Mouse (Mus musculus) liver, embryonic 11.5 days (tissue): ENCODE results near the gene Hcn2. TPM values are rescaled to one million over a fixed set of nuclear protein-coding genes. Genes with fewer than 3 reads are reported as not detected.

Source experiments
- ATAC-seq: fragments of 200-750 bp; cut with Nextera tagmentation; replicated peaks from 2 replicates; pipeline ENCODE4 v1.8.0; 2017; ENCODE audit warnings: moderate number of reproducible peaks, mild to moderate bottlenecking, moderate TSS enrichment, moderate library complexity; ENCODE audit not compliant: low FRiP score
- DNase-seq: peaks from one replicate; pipeline ENCODE4 v3.0.0-alpha.2; 2017; ENCODE audit warnings: low spot score
- H3K27ac ChIP-seq: fragments of 300-500 bp; sonication (generic); 2 replicates; pipeline ENCODE4 v1.5.1; 2014; ENCODE audit warnings: mild to moderate bottlenecking, low read depth, low read length, control low read depth
- H3K27me3 ChIP-seq: fragments of 300-500 bp; sonication (generic); replicated peaks from 2 replicates; pipeline ENCODE4 v1.6.1; 2014; ENCODE audit warnings: low read length, mixed read lengths; ENCODE audit not compliant: control insufficient read depth, insufficient read depth
- H3K36me3 ChIP-seq: fragments of 300-500 bp; sonication (generic); 2 replicates; pipeline ENCODE4 v1.6.1; 2014; ENCODE audit warnings: mild to moderate bottlenecking, low read length, moderate library complexity, mixed read lengths; ENCODE audit not compliant: control insufficient read depth, insufficient read depth
- H3K4me1 ChIP-seq: fragments of 300-500 bp; sonication (generic); replicated peaks from 2 replicates; pipeline ENCODE4 v1.6.1; 2014; ENCODE audit warnings: low read length, mixed read lengths; ENCODE audit not compliant: control insufficient read depth, insufficient read depth
- H3K4me2 ChIP-seq: fragments of 300-500 bp; sonication (generic); 2 replicates; pipeline ENCODE4 v1.6.1; 2014; ENCODE audit warnings: mild to moderate bottlenecking, control low read depth, moderate library complexity
- H3K4me3 ChIP-seq: fragments of 300-500 bp; sonication (generic); 2 replicates; pipeline ENCODE4 v1.5.1; 2014; ENCODE audit warnings: low read depth, low read length, control low read depth
- H3K9ac ChIP-seq: fragments of 300-500 bp; sonication (generic); 2 replicates; pipeline ENCODE4 v1.6.1; 2014; ENCODE audit warnings: low read depth, low read length, control low read depth
- H3K9me3 ChIP-seq: fragments of 300-500 bp; sonication (generic); 2 replicates; pipeline ENCODE4 v1.6.1; 2016; ENCODE audit warnings: low read length, inconsistent platforms, mixed read lengths; ENCODE audit not compliant: control insufficient read depth
- WGBS: fragments of 180-500 bp; shearing (Covaris S2); extraction: QIAGEN DNeasy Blood & Tissue Kit; methylation state at CpG from one replicate; pipeline ENCODE4 v1.1.7; 2014; 5-methylcytosine and 5-hydroxymethylcytosine counted together
- polyA plus RNA-seq: library from polyadenylated mRNA; unstranded; fragments of >200 nt; fragmentation: Nextera tagmentation; extraction: Ambion mirVana; gene quantifications from 2 replicates; pipeline ENCODE4 v1.2.1, GENCODE M21; 2014

The Hcn2 gene
- polyA plus RNA-seq, 1 experiment from 2014 or later: not detected

DNA sequence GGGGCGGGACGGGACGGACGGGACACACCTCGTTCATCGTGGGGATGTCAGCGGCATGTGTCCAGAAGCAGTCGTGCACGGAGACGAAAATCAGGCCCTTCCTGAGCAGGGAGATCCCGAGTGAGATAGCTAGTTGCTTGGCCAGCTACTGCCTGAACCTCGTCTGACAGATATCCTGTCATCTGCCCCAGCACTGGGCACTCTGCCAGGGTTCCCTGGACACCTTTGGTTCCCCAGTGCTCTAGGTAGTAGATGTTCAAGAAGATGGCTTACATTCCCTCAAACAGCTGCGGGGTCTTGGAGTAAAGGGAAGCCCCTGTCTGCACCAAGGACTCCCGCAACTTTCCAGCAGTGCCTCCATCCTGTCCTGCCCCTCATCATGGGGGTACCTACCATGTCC lies 20.3 kb downstream of the Hcn2 start:
- DNase-seq (no peak), ATAC-seq (no peak)
- Histone ChIP-seq H3K9me3 (peaks cover 11% of the 10 kb centered on the region; the same call in 1 of the 2 replicates), H3K27ac (no peak overlapping the region), H3K27me3 (0 out of 2 replicates have a peak, but pooled peaks cover 4% of the 10 kb centered on the region), H3K4me1 (no peaks in the 10 kb centered on the region), H3K9ac (no peak overlapping the region), H3K4me2 (no peak overlapping the region), H3K36me3 (peaks cover 75% of the 10 kb centered on the region), H3K4me3 (no peak overlapping the region)
- WGBS: 82% methylated on average over 14 of the region's 14 CpGs

DNA sequence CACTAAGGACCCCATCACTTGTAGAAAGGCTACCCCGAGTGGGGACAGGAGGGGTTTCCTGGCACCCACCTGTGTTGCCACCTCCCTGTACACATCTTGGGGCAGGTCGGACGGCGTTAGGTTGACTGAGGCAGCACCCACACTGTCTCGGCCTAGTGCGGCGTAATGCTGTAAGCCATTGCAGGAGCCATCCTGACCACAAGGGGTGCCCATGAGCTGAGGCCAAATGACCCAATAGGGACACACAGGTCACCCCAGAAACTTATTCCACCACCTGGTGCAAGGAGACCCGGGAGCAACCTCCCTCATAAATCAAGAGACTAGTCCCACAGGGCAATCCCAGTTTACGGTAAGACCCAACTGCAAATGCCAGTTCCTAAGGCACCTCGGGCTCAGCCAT lies 21.8 kb downstream of the Hcn2 start:
- 93% methylated on average over 10 of the region's 10 CpGs for WGBS
- H3K4me2 ChIP-seq: no peak overlapping the region
- H3K4me3 ChIP-seq: no peak overlapping the region
- no peaks in the 10 kb centered on the region for H3K4me1 ChIP-seq
- DNase-seq (no peak), ATAC-seq (no peak)
- no peak overlapping the region for H3K27ac ChIP-seq
- 0 out of 2 replicates have a peak, but pooled peaks cover 4% of the 10 kb centered on the region for H3K27me3 ChIP-seq
- no peak overlapping the region for H3K9ac ChIP-seq
- peaks cover 11% of the 10 kb centered on the region; the same call in 1 of the 2 replicates for H3K9me3 ChIP-seq
- H3K36me3 ChIP-seq: peaks cover 83% of the 10 kb centered on the region

DNA sequence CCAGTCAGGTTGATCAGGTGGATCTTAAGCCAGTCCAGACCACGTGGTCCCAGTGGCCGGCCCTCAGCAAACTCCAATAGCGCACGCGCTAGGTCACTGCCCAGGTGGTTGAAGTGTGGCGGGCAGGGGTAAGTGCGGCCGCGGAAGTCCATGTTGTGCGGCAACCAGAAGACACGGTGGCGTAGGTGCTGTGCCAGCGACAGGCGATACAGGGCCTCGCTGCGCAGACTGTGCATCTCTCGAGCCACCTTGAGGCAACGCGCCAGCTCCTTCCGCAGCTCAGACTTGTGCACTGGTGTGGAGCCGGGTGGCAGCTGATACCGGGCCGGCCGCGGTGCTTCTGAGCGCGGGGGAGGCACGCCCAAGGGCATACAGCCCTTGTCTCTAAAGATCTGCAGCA lies 22.8 kb downstream of the Hcn2 start:
- Histone ChIP-seq H3K4me3 (no peak overlapping the region), H3K36me3 (peaks cover 87% of the 10 kb centered on the region), H3K4me1 (no peaks in the 10 kb centered on the region), H3K4me2 (no peak overlapping the region), H3K27me3 (0 out of 2 replicates have a peak, but pooled peaks cover 4% of the 10 kb centered on the region), H3K27ac (no peak overlapping the region), H3K9me3 (peaks cover 11% of the 10 kb centered on the region; the same call in 1 of the 2 replicates), H3K9ac (no peak overlapping the region)
- DNase-seq (no peak), ATAC-seq (no peak)
- 95% methylated on average over 28 of the region's 28 CpGs for WGBS

DNA sequence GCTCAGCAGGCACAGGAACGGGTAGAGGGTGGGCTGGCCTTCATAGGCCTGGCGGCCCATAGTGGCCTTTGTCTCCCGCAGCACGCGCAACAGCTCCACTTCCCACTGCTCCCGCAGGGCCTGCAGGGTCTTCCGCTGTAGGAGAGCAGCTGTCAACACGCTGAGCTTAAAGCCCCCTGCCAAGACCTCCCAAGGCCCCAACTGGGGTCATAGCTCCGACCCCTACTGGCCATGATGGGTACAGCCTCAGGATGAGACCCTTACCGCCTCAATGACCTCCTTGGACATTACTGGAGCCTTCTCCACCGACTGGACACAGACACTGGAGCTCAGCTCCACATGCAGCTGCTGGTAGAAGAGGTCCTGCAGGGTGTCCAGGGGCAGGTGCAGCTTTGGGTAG lies 24.4 kb downstream of the Hcn2 start:
- 81% methylated on average over 11 of the region's 11 CpGs for WGBS
- no peak overlapping the region for H3K4me2 ChIP-seq
- H3K36me3 ChIP-seq: peaks cover 75% of the 10 kb centered on the region
- no peak overlapping the region for H3K27ac ChIP-seq
- no peak overlapping the region for H3K4me3 ChIP-seq
- H3K9me3 ChIP-seq: peaks cover 11% of the 10 kb centered on the region; the same call in 1 of the 2 replicates
- ATAC-seq (no peak), DNase-seq (no peak)
- H3K27me3 ChIP-seq: 0 out of 2 replicates have a peak, but pooled peaks cover under 1% of the 10 kb centered on the region
- H3K9ac ChIP-seq: no peak overlapping the region
- peaks cover 6% of the 10 kb centered on the region; the same call in 1 of the 2 replicates for H3K4me1 ChIP-seq

DNA sequence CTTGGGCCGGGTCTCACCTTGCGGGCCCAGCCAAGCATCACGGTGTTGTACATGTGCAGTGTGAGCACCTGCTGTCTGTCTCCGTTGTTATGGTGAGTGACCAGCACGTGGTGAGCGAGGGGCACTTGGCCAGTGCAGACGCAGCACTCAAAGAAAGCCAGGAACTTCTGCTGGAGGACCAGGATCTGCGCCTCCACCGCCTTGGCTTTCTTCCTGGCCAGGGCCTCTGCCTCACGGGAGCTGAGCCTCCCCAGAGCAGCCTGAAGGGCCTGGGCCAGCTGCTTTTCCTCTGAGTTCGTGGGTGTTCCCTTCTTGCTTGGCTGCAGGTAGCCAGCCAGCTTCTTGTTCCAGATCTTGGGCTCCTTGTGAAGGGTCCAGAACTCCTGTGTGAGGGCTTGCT lies 26.7 kb downstream of the Hcn2 start:
- H3K9me3 ChIP-seq: peaks cover 9% of the 10 kb centered on the region; the same call in 1 of the 2 replicates
- no peaks in the 10 kb centered on the region for H3K27me3 ChIP-seq
- no peak overlapping the region for H3K4me2 ChIP-seq
- ATAC-seq (no peak), DNase-seq (no peak)
- H3K27ac ChIP-seq: no peak overlapping the region
- H3K4me1 ChIP-seq: peaks cover 6% of the 10 kb centered on the region
- H3K9ac ChIP-seq: no peak overlapping the region
- H3K36me3 ChIP-seq: peaks cover 52% of the 10 kb centered on the region
- H3K4me3 ChIP-seq: no peak overlapping the region
- WGBS: 93% methylated on average over 11 of the region's 11 CpGs

DNA sequence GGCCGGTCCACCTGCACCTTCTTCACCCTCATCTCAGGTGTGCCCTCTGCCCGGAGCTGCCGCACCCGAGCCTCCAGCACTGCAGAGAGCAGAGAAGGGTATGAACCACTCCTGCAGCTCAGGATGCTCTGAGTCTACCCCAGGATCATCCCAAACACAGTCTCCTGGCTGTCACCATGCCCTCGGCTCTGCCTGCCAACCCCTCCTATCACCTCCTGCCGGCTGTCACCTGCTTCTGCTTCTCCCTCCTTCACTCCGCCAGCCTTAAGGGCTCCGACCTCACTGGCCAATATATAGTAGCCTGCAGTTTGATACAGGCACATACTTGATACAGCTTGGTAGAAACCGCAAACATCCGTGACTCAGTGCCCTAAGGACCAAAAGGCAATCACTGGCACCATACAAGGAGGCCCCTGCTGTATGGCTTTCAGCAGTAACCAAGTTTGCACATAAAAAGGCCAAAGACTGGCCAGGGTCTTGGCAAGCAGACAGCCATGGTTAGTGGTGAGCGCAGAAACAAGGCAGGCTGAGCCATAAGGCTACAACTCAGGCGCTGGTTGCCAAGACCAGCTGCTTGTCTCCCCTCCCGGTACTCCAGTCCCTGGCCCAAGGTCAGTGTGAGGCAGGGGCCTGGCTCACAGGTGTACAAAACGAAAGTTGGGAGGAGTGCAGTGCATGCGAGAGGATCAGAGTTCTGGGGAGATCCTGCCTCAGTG lies 27.4 kb downstream of the Hcn2 start:
- H3K36me3 ChIP-seq: peaks cover 46% of the 10 kb centered on the region
- H3K9me3 ChIP-seq: peaks cover 6% of the 10 kb centered on the region; the same call in 1 of the 2 replicates
- WGBS: 95% methylated on average over 15 of the region's 15 CpGs
- ATAC-seq (no peak), DNase-seq (no peak)
- H3K4me2 ChIP-seq: no peak overlapping the region
- peaks cover 6% of the 10 kb centered on the region for H3K4me1 ChIP-seq
- no peak overlapping the region for H3K9ac ChIP-seq
- H3K4me3 ChIP-seq: no peak overlapping the region
- no peak overlapping the region for H3K27ac ChIP-seq
- no peaks in the 10 kb centered on the region for H3K27me3 ChIP-seq

DNA sequence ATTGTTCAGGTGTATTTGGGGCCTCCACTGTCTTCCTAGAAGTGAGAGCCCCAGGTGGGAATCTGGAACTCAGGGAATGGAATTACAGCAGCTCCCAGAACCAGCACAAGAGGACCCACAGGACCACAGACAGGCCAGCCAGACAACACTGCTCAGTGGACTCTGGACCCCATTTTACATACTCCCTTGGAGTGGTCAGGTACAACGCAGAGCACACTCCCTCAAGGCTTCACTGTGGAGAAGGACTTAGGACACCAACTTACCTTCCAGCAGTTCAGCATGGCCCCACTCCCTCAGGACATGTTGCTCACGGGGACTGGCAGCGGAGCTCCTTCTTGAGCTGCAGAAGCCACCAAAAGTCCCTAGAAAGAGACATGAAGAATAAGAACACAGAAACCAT lies 29.0 kb downstream of the Hcn2 start:
- H3K36me3 ChIP-seq: peaks cover 30% of the 10 kb centered on the region

DNA sequence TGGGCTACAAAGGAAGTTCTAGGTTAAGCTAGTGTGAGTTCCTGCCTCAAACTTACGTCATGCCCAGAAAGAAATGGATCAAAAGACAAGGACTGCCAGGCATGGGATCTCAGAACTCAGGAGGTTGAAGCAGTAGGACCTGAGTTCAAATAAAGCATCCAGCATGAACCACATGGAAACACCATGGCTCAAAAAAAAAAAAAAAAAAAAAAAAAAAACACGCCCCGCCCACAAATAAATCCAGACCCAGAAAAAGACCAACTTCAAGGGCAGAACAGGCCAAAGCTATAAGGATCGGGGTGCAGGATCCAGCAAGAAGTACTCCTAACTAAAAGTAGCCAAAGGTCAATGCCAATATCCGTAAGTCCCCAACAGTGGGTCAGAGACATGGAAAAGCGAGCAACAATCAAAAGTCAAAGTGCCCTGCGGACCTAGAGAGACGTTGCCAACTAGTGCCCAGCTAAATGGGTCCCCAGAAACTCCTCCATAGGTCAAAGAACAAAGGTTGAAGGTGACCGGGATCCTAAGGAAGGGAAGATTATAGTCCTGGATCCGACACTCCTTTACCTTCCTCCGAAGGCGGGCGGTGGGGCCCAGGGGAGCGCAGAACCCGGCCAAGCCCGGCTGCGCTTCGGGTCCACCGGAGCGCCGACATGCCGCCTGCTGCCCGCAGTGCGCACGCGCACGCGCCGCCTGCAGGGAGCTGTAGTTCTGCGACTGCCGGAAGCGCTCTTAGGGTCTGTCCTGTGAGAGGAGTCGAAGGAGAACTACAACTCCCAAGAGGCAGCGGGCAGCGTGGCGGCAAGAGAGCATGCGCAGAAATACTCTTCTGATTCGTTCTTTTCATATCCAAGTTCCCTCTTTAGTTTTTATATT lies 29.7 kb downstream of the Hcn2 start, which contains the start of gene Polrmt:
Polrmt (minus strand) TSS at position 684 of the 876 bp plus-strand sequence.
- DNase-seq (peak; percentile 93), ATAC-seq (peak; percentile 95)
- Histone ChIP-seq H3K9ac (peak within 1 kb of the TSS; percentile 62), H3K4me3 (peak within 1 kb of the TSS; percentile 68), H3K27me3 (no peaks in the 10 kb centered on the region), H3K36me3 (peaks cover 23% of the 10 kb centered on the region), H3K27ac (peak within 1 kb of the TSS; percentile 54; the same call in 1 of the 2 replicates), H3K4me2 (peak within 1 kb of the TSS; percentile 65), H3K9me3 (no peaks in the 10 kb centered on the region), H3K4me1 (peaks cover 9% of the 10 kb centered on the region)
- 3% methylated on average over 38 of the region's 38 CpGs for WGBS

More for the DNA sequence above, 29.0 kb downstream of the Hcn2 start:
- Histone ChIP-seq H3K4me1 (peaks cover 9% of the 10 kb centered on the region), H3K4me2 (peak overlapping the region; percentile 65), H3K27me3 (no peaks in the 10 kb centered on the region), H3K27ac (no peak overlapping the region), H3K9ac (no peak overlapping the region; the same call in 1 of the 2 replicates), H3K4me3 (peak overlapping the region; percentile 68), H3K9me3 (no peaks in the 10 kb centered on the region)
- ATAC-seq: no peak
- 90% methylated on average over 3 of the region's 3 CpGs for WGBS
- no peak for DNase-seq
